Mouse (Mus musculus) liver, adult (tissue): Measurements from ENCODE around the gene Rec114.

Source experiments
- GATA4 ChIP-seq: IDR thresholded peaks from 2 replicates; pipeline ENCODE4 v1.6.1; 2014; ENCODE audit warnings: mild to moderate bottlenecking, low read length; ENCODE audit not compliant: insufficient replicate concordance

The Rec114 gene

GRCm38 (mm10) chr9:58658596-58659309 lies 85.0 kb downstream of the Rec114 start:
- TF ChIP-seq GATA4 = no peak

DNA sequence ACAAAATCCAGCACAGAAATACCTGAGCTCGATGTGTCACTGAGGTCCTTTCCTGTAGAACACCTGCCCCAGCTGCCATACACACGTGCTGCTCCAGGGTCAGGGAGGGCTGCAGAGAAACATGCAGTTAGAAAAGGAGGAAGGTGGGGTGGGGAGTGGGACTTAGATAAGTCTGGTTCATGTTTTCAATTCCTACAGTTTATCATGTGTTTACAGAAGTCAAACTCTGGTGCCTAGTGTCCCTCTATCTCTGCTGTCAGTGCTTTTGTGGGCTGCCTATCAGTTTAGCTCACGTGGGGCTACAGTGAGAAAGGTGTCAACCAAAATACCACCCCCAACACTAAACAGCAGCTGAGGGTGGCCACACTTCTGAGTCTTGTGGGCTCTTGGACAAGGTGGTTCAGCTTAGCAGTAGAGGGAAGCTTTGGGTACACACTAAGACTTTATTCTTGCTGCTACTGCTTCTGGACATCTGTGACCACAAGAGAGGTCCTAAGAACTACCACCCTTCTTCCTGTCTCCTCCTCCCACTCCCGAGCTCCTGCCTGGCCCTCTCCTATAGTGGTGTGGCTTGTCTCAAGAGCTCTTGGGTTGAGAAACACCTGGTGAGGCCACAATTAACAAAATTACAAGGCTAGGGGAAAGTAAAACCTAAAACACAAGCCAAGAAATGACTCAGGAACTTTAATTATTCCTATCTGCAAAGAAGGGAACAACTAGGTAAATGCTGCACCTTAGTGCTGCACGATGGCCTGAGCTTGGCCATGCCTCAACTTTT lies 85.8 kb downstream of the Rec114 start:
- no peak for TF ChIP-seq GATA4

DNA sequence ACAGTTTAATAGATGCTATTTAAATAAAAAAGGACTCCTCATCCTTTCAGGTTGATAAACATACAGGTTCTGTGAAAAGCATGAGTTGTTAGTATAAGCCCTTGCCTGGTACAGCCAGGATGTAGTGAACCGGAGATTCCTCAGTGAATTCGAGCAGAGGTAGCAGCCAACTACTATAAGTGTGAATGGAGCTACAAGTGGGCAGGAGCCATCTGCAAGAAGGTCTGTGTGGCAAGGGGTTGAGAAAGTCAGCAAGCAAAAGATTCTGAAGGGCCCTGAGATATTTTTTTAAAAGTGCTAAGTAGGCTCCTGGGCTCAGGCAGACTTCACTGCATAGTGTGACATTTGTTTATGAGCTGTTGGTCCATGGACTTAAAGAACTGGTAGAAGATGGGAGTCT lies 86.9 kb downstream of the Rec114 start:
- no peak for TF ChIP-seq GATA4

- no peak for TF ChIP-seq GATA4
These were observed 87.4 kb downstream of the Rec114 start for GRCm38 (mm10) chr9:58656396-58656795.

GRCm38 (mm10) chr9:58654494-58654893 lies 89.3 kb downstream of the Rec114 start:
- no peak for TF ChIP-seq GATA4

GRCm38 (mm10) chr9:58651993-58652392 lies 91.8 kb downstream of the Rec114 start:
- no peak for TF ChIP-seq GATA4

GRCm38 (mm10) chr9:58649265-58649626 lies 94.5 kb downstream of the Rec114 start:
- no peak for TF ChIP-seq GATA4

- TF ChIP-seq GATA4 = no peak
These were observed 95.1 kb downstream of the Rec114 start for GRCm38 (mm10) chr9:58648406-58649264.

GRCm38 (mm10) chr9:58630441-58630840 lies 113.3 kb downstream of the Rec114 start:
- no peak for TF ChIP-seq GATA4

DNA sequence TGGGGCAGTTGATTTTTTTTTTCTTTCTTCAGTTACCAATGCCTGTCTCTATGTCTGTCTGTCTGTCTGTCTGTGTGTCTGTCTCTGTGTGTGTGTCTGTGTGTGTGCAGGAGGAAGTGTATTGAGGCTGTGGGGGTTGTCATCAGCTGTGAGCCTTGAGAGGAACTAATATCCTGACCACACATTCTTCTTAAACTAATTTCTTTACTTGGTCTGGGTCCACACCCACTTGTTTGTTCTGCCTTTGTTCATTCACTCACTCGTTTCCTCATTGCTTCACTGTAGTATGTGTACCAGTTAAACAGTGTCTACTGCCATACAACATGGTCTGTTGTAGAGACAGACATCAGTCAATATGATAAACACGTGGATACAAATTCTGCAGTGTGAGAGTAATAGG lies 116.6 kb downstream of the Rec114 start:
- TF ChIP-seq GATA4 = no peak

- no peak for TF ChIP-seq GATA4
These were observed 120.8 kb downstream of the Rec114 start for GRCm38 (mm10) chr9:58623009-58623408.

GRCm38 (mm10) chr9:58615064-58615938 lies 128.5 kb downstream of the Rec114 start:
- no peak for TF ChIP-seq GATA4

GRCm38 (mm10) chr9:58613790-58614189 lies 130.0 kb downstream of the Rec114 start:
- TF ChIP-seq GATA4 = no peak
